Mouse (Mus musculus): ENCODE data around the gene 2610528J11Rik. TPM values are rescaled to one million over a fixed set of nuclear protein-coding genes. Genes with fewer than 3 reads are reported as not detected.

2610528J11Rik gene
- polyA plus RNA-seq, 1 experiment: 1.7 TPM

- Histone ChIP-seq H3K36me3 (ENCODE audit: control insufficient read depth, insufficient read depth, low read length) (no peaks in the 10 kb centered on the region), H3K27me3 (ENCODE audit: control insufficient read depth, insufficient read depth, low read length) (no peaks in the 10 kb centered on the region), H3K4me1 (ENCODE audit: control insufficient read depth, insufficient read depth, insufficient read length) (no peaks in the 10 kb centered on the region), H3K4me3 (ENCODE audit: extremely low read depth, insufficient read depth, insufficient read length) (no peak overlapping the region), H3K27ac (ENCODE audit: insufficient read depth, low read length) (no peak overlapping the region)
- 77% methylated on average over 5 of the region's 5 CpGs for WGBS
- TF ChIP-seq POLR2A (IDR thresholded peaks at IDR 0.05; ENCODE audit: low read depth, low read length): no peak
- no peak for TF ChIP-seq CTCF (IDR thresholded peaks at IDR 0.05; ENCODE audit: extremely low read depth, insufficient read depth, insufficient read length, insufficient replicate concordance)
- DNase-seq (ENCODE audit: low read depth in 1 of 2, low spot score in 2 of 2): no peak
These were observed 509 bp downstream of the 2610528J11Rik start for GRCm38 (mm10) chr4:118527335-118527681.

GRCm38 (mm10) chr4:118527720-118528119 lies 921 bp downstream of the 2610528J11Rik start:
- 91% methylated on average over 6 of the region's 6 CpGs for WGBS
- Histone ChIP-seq H3K27ac (ENCODE audit: insufficient read depth, low read length) (no peak overlapping the region), H3K4me3 (ENCODE audit: extremely low read depth, insufficient read depth, insufficient read length) (no peak overlapping the region), H3K4me1 (ENCODE audit: control insufficient read depth, insufficient read depth, insufficient read length) (no peaks in the 10 kb centered on the region), H3K27me3 (ENCODE audit: control insufficient read depth, insufficient read depth, low read length) (no peaks in the 10 kb centered on the region), H3K36me3 (ENCODE audit: control insufficient read depth, insufficient read depth, low read length) (no peaks in the 10 kb centered on the region)
- DNase-seq (ENCODE audit: low read depth in 1 of 2, low spot score in 2 of 2): no peak
- no peak for TF ChIP-seq CTCF (IDR thresholded peaks at IDR 0.05; ENCODE audit: extremely low read depth, insufficient read depth, insufficient read length, insufficient replicate concordance)

- H3K4me1 ChIP-seq (ENCODE audit: control insufficient read depth, insufficient read depth, insufficient read length): no peaks in the 10 kb centered on the region
- no peak for DNase-seq (ENCODE audit: low read depth in 1 of 2, low spot score in 2 of 2)
- no peak overlapping the region for H3K4me3 ChIP-seq (ENCODE audit: extremely low read depth, insufficient read depth, insufficient read length)
- H3K27me3 ChIP-seq (ENCODE audit: control insufficient read depth, insufficient read depth, low read length): no peaks in the 10 kb centered on the region
- H3K27ac ChIP-seq (ENCODE audit: insufficient read depth, low read length): no peak overlapping the region
- WGBS: 54% methylated on average over 5 of the region's 5 CpGs
- no peak for TF ChIP-seq CTCF (IDR thresholded peaks at IDR 0.05; ENCODE audit: extremely low read depth, insufficient read depth, insufficient read length, insufficient replicate concordance)
- no peak for TF ChIP-seq POLR2A (IDR thresholded peaks at IDR 0.05; ENCODE audit: low read depth, low read length)
- no peaks in the 10 kb centered on the region for H3K36me3 ChIP-seq (ENCODE audit: control insufficient read depth, insufficient read depth, low read length)
These were observed 5.9 kb downstream of the 2610528J11Rik start for GRCm38 (mm10) chr4:118532663-118533062.

GRCm38 (mm10) chr4:118533156-118533555 lies 6.4 kb downstream of the 2610528J11Rik start:
- no peak overlapping the region for H3K27ac ChIP-seq (ENCODE audit: insufficient read depth, low read length)
- 34% methylated on average over 3 of the region's 4 CpGs for WGBS
- TF ChIP-seq CTCF (IDR thresholded peaks at IDR 0.05; ENCODE audit: extremely low read depth, insufficient read depth, insufficient read length, insufficient replicate concordance): no peak
- no peak for TF ChIP-seq POLR2A (IDR thresholded peaks at IDR 0.05; ENCODE audit: low read depth, low read length)

GRCm38 (mm10) chr4:118533605-118534004 lies 6.8 kb downstream of the 2610528J11Rik start:
- Histone ChIP-seq H3K36me3 (ENCODE audit: control insufficient read depth, insufficient read depth, low read length) (no peaks in the 10 kb centered on the region), H3K27ac (ENCODE audit: insufficient read depth, low read length) (no peak overlapping the region), H3K4me1 (ENCODE audit: control insufficient read depth, insufficient read depth, insufficient read length) (no peaks in the 10 kb centered on the region), H3K4me3 (ENCODE audit: extremely low read depth, insufficient read depth, insufficient read length) (no peak overlapping the region), H3K27me3 (ENCODE audit: control insufficient read depth, insufficient read depth, low read length) (no peaks in the 10 kb centered on the region)
- TF ChIP-seq POLR2A (IDR thresholded peaks at IDR 0.05; ENCODE audit: low read depth, low read length) (no peak), CTCF (IDR thresholded peaks at IDR 0.05; ENCODE audit: extremely low read depth, insufficient read depth, insufficient read length, insufficient replicate concordance) (no peak)
- DNase-seq (ENCODE audit: low read depth in 1 of 2, low spot score in 2 of 2): no peak
- 61% methylated on average over 7 of the region's 7 CpGs for WGBS

More at GRCm38 (mm10) chr4:118533156-118533555, 6.4 kb downstream of the 2610528J11Rik start:
- H3K4me1 ChIP-seq (ENCODE audit: control insufficient read depth, insufficient read depth, insufficient read length): no peaks in the 10 kb centered on the region
- no peaks in the 10 kb centered on the region for H3K27me3 ChIP-seq (ENCODE audit: control insufficient read depth, insufficient read depth, low read length)
- DNase-seq (ENCODE audit: low read depth in 1 of 2, low spot score in 2 of 2): no peak
- H3K4me3 ChIP-seq (ENCODE audit: extremely low read depth, insufficient read depth, insufficient read length): no peak overlapping the region
- H3K36me3 ChIP-seq (ENCODE audit: control insufficient read depth, insufficient read depth, low read length): no peaks in the 10 kb centered on the region

GRCm38 (mm10) chr4:118535610-118536009 lies 8.8 kb downstream of the 2610528J11Rik start:
- H3K4me3 ChIP-seq (ENCODE audit: extremely low read depth, insufficient read depth, insufficient read length): no peak overlapping the region
- 95% methylated on average over 6 of the region's 6 CpGs for WGBS
- DNase-seq (ENCODE audit: low read depth in 1 of 2, low spot score in 2 of 2): no peak
- no peaks in the 10 kb centered on the region for H3K27me3 ChIP-seq (ENCODE audit: control insufficient read depth, insufficient read depth, low read length)
- H3K36me3 ChIP-seq (ENCODE audit: control insufficient read depth, insufficient read depth, low read length): no peaks in the 10 kb centered on the region
- TF ChIP-seq POLR2A (IDR thresholded peaks at IDR 0.05; ENCODE audit: low read depth, low read length): no peak
- no peak for TF ChIP-seq CTCF (IDR thresholded peaks at IDR 0.05; ENCODE audit: extremely low read depth, insufficient read depth, insufficient read length, insufficient replicate concordance)
- H3K27ac ChIP-seq (ENCODE audit: insufficient read depth, low read length): no peak overlapping the region
- H3K4me1 ChIP-seq (ENCODE audit: control insufficient read depth, insufficient read depth, insufficient read length): no peaks in the 10 kb centered on the region

- no peak for DNase-seq (ENCODE audit: low read depth in 1 of 2, low spot score in 2 of 2)
- H3K27ac ChIP-seq (ENCODE audit: insufficient read depth, low read length): no peak overlapping the region
- TF ChIP-seq POLR2A (IDR thresholded peaks at IDR 0.05; ENCODE audit: low read depth, low read length): no peak
- no peak for TF ChIP-seq CTCF (IDR thresholded peaks at IDR 0.05; ENCODE audit: extremely low read depth, insufficient read depth, insufficient read length, insufficient replicate concordance)
- no peaks in the 10 kb centered on the region for H3K36me3 ChIP-seq (ENCODE audit: control insufficient read depth, insufficient read depth, low read length)
- H3K4me1 ChIP-seq (ENCODE audit: control insufficient read depth, insufficient read depth, insufficient read length): no peaks in the 10 kb centered on the region
- WGBS: 48% methylated on average over 6 of the region's 6 CpGs
- H3K27me3 ChIP-seq (ENCODE audit: control insufficient read depth, insufficient read depth, low read length): no peaks in the 10 kb centered on the region
- H3K4me3 ChIP-seq (ENCODE audit: extremely low read depth, insufficient read depth, insufficient read length): no peak overlapping the region
These were observed 11.0 kb downstream of the 2610528J11Rik start for GRCm38 (mm10) chr4:118537801-118538200.
